Mouse (Mus musculus): Measurements from ENCODE around the gene Focad.

Gene Focad

GRCm38 (mm10) chr4:88094062-88094767 is at the start of gene Focad:
TSS of gene Focad (plus strand) at chr4:88094629.
- CTCF ChIA-PET, result no interaction called here

- CTCF ChIA-PET, result interaction anchor here (0.7 kb wide), 1 partner anchor 290 kb away, joined by 4 read pairs; no protein-coding TSS in a partner anchor
Measured at GRCm38 (mm10) chr4:88045151-88045550, 49.3 kb upstream of the Focad start.

DNA sequence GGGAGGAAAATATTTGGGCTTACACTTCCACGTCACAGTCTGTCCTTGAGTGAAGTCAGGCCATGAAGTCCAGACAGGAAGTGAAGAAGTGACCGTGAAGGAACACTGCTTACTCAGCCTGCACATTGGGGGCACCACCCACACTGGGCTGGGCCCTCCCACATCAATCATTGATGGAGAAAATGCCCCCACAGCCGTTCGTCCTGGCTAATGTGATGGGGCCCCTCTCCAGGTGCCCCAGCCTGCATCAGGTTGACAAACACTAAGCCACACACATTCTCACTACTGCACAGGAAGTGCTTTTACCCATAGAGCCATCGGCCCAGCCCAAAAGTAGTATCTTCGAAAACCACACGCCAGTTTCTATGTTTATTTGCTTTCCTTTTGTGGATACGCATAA is 48.1 kb upstream of the Focad start:
- CTCF ChIA-PET, result interaction anchor here (0.6 kb wide), 1 partner anchor 772 kb away, joined by 3 read pairs; no protein-coding TSS in a partner anchor

- CTCF ChIA-PET, result no interaction called here
Measured at GRCm38 (mm10) chr4:88075388-88075787, 19.0 kb upstream of the Focad start.

DNA sequence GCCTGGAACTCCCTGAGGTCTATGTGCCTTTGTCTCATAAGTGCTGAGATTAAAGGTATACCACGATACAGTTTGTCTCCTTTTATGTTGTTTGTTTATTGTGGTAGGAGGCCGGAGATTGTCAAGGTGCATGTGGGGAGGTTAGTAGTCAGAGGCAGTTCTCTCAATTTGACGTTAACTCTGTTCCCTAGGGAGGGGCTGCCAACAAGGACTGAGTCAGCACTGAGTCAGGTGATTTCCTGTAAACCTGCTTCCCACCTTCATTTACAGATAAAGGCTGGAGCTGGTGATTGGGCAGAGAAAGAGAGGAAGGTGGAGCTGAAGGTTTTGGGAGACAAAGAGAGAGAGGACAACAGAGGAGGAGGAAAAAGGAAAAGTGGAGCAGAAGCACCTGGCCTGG is 15.4 kb upstream of the Focad start:
- CTCF ChIA-PET, result no interaction called here

DNA sequence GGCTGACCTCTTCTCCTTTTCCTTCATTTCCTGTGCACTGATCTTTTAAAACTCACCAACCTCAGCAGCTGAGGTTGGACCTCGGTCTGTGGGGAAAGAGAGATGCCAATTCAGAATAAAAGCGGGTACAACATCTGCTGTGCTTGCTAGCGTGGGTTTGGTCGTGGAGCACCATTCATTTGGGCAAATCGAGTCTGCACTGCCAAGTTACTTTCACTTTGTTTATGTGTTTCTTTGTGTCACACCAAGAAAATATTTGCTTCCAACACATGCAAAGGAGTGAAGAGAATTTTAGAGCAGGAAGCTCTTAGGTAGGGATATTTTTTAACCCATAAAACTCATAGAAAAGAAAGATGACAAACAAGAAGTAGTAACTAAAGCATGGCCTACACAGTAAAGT is 13.0 kb upstream of the Focad start:
- CTCF ChIA-PET, result no interaction called here

DNA sequence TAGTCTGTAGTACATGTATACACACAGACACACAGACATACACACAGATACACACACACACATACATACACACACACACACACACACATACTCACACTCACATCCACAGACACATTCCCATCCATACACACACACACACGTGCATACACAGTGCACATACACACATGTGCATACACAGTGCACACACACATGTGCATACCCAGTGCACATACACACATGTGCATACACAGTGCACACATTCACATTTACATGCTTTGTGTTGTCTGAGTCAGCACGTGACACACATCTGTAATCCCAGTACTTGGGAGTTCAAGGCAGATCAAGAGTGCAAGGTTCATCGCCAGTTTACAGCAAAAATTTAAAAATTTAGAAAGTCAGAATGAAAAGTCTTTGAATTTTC is 12.5 kb upstream of the Focad start:
- CTCF ChIA-PET, result no interaction called here

GRCm38 (mm10) chr4:88082381-88082780 is 12.0 kb upstream of the Focad start:
- CTCF ChIA-PET, result no interaction called here

DNA sequence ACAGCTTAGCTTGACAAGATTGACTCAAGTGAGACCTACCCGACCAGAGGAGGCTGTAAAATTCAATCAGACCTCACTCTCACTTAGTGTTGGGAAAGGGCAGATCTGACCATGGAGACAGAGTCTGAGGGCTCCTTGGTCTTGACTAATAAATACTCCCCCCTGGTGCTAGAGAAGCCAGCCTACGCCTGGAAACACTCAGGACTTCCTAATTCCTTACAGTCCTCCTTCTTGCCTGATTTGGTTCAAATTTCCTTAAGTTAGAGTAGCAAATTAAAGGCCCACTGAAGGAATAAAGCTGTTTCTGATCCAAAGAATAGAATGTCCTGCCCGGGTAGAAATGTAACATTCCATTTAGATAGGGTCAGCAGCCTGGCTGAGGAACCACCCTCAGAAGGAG is 10.6 kb upstream of the Focad start:
- CTCF ChIA-PET, result no interaction called here

DNA sequence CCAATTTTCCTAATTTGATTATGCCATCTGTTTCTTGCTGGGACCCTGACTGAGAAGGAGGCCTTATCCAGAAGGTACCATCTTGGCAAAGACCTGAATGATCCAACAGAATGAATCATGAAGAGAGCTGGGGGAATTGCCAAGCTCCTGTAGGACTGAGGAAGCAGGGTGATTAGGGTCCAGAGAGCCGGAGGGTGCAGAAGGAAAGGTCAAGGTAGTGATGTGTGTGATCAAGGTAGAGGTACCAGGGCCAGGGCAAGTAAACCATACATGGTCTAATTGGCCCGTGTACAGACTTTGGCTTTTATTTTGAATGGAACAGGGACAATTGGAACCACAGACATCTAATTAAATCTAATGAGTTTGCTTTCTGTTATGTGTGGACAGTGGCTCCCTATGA is 4.1 kb upstream of the Focad start:
- CTCF ChIA-PET, result no interaction called here

- CTCF ChIA-PET, result interaction anchor here (0.6 kb wide), 1 partner anchor 73 kb away, joined by 4 read pairs; no protein-coding TSS in a partner anchor
Measured at GRCm38 (mm10) chr4:88094768-88095420, 465 bp downstream of the Focad start.

- CTCF ChIA-PET, result no interaction called here
Measured at GRCm38 (mm10) chr4:88095693-88096092, 1.3 kb downstream of the Focad start.

GRCm38 (mm10) chr4:88108585-88108984 is 14.2 kb downstream of the Focad start:
- CTCF ChIA-PET, result no interaction called here

GRCm38 (mm10) chr4:88117331-88117730 is 22.9 kb downstream of the Focad start:
- CTCF ChIA-PET, result no interaction called here

DNA sequence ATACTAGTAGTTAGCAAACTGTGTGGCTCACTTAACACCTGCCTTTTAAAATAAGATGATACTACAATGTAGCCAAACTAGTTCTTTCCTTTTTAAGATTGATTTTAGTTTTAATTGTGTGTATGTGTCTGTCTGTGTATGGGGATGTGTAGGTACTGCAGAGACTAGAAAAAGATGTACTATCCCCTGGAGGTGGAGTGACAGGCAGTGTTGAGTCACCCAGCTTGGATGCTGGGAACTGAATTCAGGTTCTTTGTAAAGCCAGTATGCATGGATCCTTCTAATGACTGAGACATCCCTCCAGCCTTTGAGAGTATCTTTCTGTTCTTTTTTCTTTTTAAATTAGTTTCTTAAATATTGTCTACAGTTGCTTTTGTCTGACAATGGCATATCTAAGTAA is 23.5 kb downstream of the Focad start:
- CTCF ChIA-PET, result no interaction called here

- CTCF ChIA-PET, result no interaction called here
Measured at GRCm38 (mm10) chr4:88118750-88119395, 24.4 kb downstream of the Focad start.

- CTCF ChIA-PET, result no interaction called here
Measured at GRCm38 (mm10) chr4:88120091-88120490, 25.7 kb downstream of the Focad start.

GRCm38 (mm10) chr4:88122472-88122871 is 28.0 kb downstream of the Focad start:
- CTCF ChIA-PET, result no interaction called here

GRCm38 (mm10) chr4:88135936-88136335 is 41.5 kb downstream of the Focad start:
- CTCF ChIA-PET, result interaction anchor here (0.6 kb wide), 1 partner anchor 316 kb away, joined by 3 read pairs; no protein-coding TSS in a partner anchor

DNA sequence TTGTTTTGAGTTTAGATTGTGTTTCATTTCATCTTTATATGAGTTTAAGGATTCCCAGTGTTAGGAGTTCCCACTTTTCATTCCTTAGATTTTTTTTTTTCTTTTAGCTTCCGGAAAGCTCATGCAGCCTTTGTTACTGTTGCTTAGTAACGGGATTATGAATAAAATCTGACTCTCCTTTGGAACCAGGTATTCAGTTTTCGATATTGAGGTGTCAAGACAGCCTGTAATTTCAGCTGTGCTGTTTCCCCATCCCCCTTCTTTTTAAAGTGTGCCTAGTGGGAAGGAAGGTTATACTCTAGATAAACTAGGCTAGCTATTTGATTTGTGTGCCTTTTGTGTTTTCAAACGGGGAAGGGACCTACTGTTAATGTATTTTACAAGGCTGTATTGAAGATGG is 42.1 kb downstream of the Focad start:
- CTCF ChIA-PET, result interaction anchor here (0.6 to 0.7 kb wide), 2 partner anchors 101 to 317 kb away, joined by 3 read pairs; no protein-coding TSS in a partner anchor

- CTCF ChIA-PET, result interaction anchor here (0.6 kb wide), 1 partner anchor 50 kb away, joined by 4 read pairs; no protein-coding TSS in a partner anchor
Measured at GRCm38 (mm10) chr4:88138366-88138917, 44.0 kb downstream of the Focad start.

- CTCF ChIA-PET, result no interaction called here
Measured at GRCm38 (mm10) chr4:88149462-88149861, 55.0 kb downstream of the Focad start.
